Comparison of ENCODE assay signal across 17 mouse cellular contexts in genomic region chr13:29162444-29162843, GRCm38 (mm10).
DNase-seq lines count a peak whose midpoint lies in the region; TF ChIP-seq lines count a peak whose summit lies in the region.
"Had no signal": no experiment of that assay in that cellular context is flagged by ENCODE, and none has a peak within 500 bp of the region (broad histone marks: within the 10 kb centered on the region; RNA-seq: fewer than 3 reads in every experiment).

No protein-coding gene starts in this region.

- no peak overlapping the region for H3ac ChIP-seq in C2C12 (ENCODE audit: control insufficient read depth, insufficient read length, low read depth)

- no peak overlapping the region for H3K4me3 ChIP-seq in C2C12 (ENCODE audit: insufficient read depth, poor library complexity, severe bottlenecking)
- H3K4me3 ChIP-seq: embryonic facial prominence, embryonic 15.5 days; hindbrain, embryonic 12.5 days; limb, embryonic 13.5 days; neural tube, embryonic 15.5 days; stomach, embryonic 15.5 days had no signal

- no peaks in the 10 kb centered on the region for H3K36me3 ChIP-seq in C2C12 (ENCODE audit: control insufficient read depth, insufficient read depth)
- H3K36me3 ChIP-seq: embryonic facial prominence, embryonic 15.5 days; hindbrain, embryonic 12.5 days; limb, embryonic 13.5 days; neural tube, embryonic 15.5 days; stomach, embryonic 15.5 days had no signal

- H3K27me3 ChIP-seq in C2C12 (ENCODE audit: control insufficient read depth, insufficient read depth, insufficient read length): no peaks in the 10 kb centered on the region
- H3K27me3 ChIP-seq: embryonic facial prominence, embryonic 15.5 days; hindbrain, embryonic 12.5 days; limb, embryonic 13.5 days; neural tube, embryonic 15.5 days; stomach, embryonic 15.5 days had no signal

- peak; percentile 10 for DNase-seq in adrenal gland, postnatal 10 days
- no peak for DNase-seq in adrenal gland, postnatal 25 days
- peak; percentile 53 for DNase-seq in cerebellum, adult 9-10 months
- DNase-seq in gastrocnemius, postnatal 10 days: peak; percentile 40
- DNase-seq in ovary, adult 18-20 months (ENCODE audit: low spot score): no peak
- no peak for DNase-seq in right cerebral cortex, adult 18-20 months
- no peak for DNase-seq in layer of hippocampus, postnatal 10 days (ENCODE audit: low spot score in 2 of 2)
- DNase-seq: kidney, adult 8-10 months; liver, postnatal 0 days; right cerebral cortex, postnatal 25 days; thymus, postnatal 36 days had no signal

- no peak for TF ChIP-seq CTCF in C2C12 (IDR thresholded peaks at IDR 0.05; ENCODE audit: control insufficient read depth, insufficient read depth, insufficient read length)

- no peaks in the 10 kb centered on the region for H3K79me2 ChIP-seq in C2C12 (ENCODE audit: control insufficient read depth, insufficient read depth)

- no peaks in the 10 kb centered on the region for H3K79me3 ChIP-seq in C2C12 (ENCODE audit: low read depth)

TF ChIP-seq in C2C12, 6 proteins besides CTCF, POLR2A, EP300 and RAD21:
- TF ChIP-seq MYOD1 (IDR thresholded peaks at IDR 0.05; ENCODE audit: control insufficient read depth, insufficient read length, low read depth) (peak; percentile 55), CEBPB (IDR thresholded peaks at IDR 0.05; ENCODE audit: low read depth) (no peak)

Comparison
In these comparisons a context has a peak if more than half of its experiments do, and no peak if none do; other contexts are left out.
1. DNase-seq: peak in adrenal gland, postnatal 10 days (single experiment), cerebellum, adult 9-10 months (single experiment) and gastrocnemius, postnatal 10 days (single experiment); none in adrenal gland, postnatal 25 days (single experiment), ovary, adult 18-20 months (single experiment), right cerebral cortex, adult 18-20 months (single experiment) and layer of hippocampus, postnatal 10 days (0 of 2).